Mouse (Mus musculus): ENCODE measurements around the gene Parp6. TPM values are rescaled to one million over a fixed set of nuclear protein-coding genes. Genes with fewer than 3 reads are reported as not detected.

The Parp6 gene
- polyA plus RNA-seq, 1 experiment: 40.1 TPM

GRCm38 (mm10) chr9:59638372-59638771, 21.3 kb downstream of the Parp6 start:
- no peaks in the 10 kb centered on the region for H3K4me1 ChIP-seq (ENCODE audit: control insufficient read depth, insufficient read depth, insufficient read length, low read length)
- H3K27ac ChIP-seq (replicated peaks; ENCODE audit: low read depth, low read length): no peak overlapping the region
- H3K4me3 ChIP-seq (ENCODE audit: insufficient read depth, low read depth, low read length): no peak overlapping the region

- Histone ChIP-seq H3K4me1 (ENCODE audit: control insufficient read depth, insufficient read depth, insufficient read length, low read length) (no peaks in the 10 kb centered on the region), H3K4me3 (ENCODE audit: insufficient read depth, low read depth, low read length) (no peak overlapping the region), H3K27ac (replicated peaks; ENCODE audit: low read depth, low read length) (no peak overlapping the region)
Measured at GRCm38 (mm10) chr9:59639936-59640335, 22.9 kb downstream of the Parp6 start.

- Histone ChIP-seq H3K4me1 (ENCODE audit: control insufficient read depth, insufficient read depth, insufficient read length, low read length) (no peaks in the 10 kb centered on the region), H3K4me3 (ENCODE audit: insufficient read depth, low read depth, low read length) (no peak overlapping the region), H3K27ac (replicated peaks; ENCODE audit: low read depth, low read length) (no peak overlapping the region)
Measured at GRCm38 (mm10) chr9:59641320-59641719, 24.2 kb downstream of the Parp6 start.

- Histone ChIP-seq H3K4me1 (ENCODE audit: control insufficient read depth, insufficient read depth, insufficient read length, low read length) (no peaks in the 10 kb centered on the region), H3K4me3 (ENCODE audit: insufficient read depth, low read depth, low read length) (no peak overlapping the region), H3K27ac (replicated peaks; ENCODE audit: low read depth, low read length) (no peak overlapping the region)
Measured at GRCm38 (mm10) chr9:59649911-59650310, 32.8 kb downstream of the Parp6 start.

GRCm38 (mm10) chr9:59653371-59653770, 36.3 kb downstream of the Parp6 start:
- no peak overlapping the region for H3K4me3 ChIP-seq (ENCODE audit: insufficient read depth, low read depth, low read length)
- 0 out of 2 replicates have a peak overlapping the region, but pooled peaks have one; percentile 18 for H3K27ac ChIP-seq (replicated peaks; ENCODE audit: low read depth, low read length)
- no peaks in the 10 kb centered on the region for H3K4me1 ChIP-seq (ENCODE audit: control insufficient read depth, insufficient read depth, insufficient read length, low read length)

- Histone ChIP-seq H3K4me3 (ENCODE audit: insufficient read depth, low read depth, low read length) (no peak overlapping the region), H3K27ac (replicated peaks; ENCODE audit: low read depth, low read length) (no peak overlapping the region), H3K4me1 (ENCODE audit: control insufficient read depth, insufficient read depth, insufficient read length, low read length) (no peaks in the 10 kb centered on the region; the same call in 1 of the 2 replicates)
Measured at GRCm38 (mm10) chr9:59654450-59654983, 37.4 kb downstream of the Parp6 start.

GRCm38 (mm10) chr9:59655958-59656634, 39.0 kb downstream of the Parp6 start, which contains the start of gene Pkm:
Gene Pkm, plus strand, starts transcription at chr9:59656368.
- H3K4me3 ChIP-seq (ENCODE audit: insufficient read depth, low read depth, low read length): peak within 1 kb of the TSS; percentile 95
- peak within 1 kb of the TSS; percentile 91 for H3K27ac ChIP-seq (replicated peaks; ENCODE audit: low read depth, low read length)
- peaks cover 11% of the 10 kb centered on the region for H3K4me1 ChIP-seq (ENCODE audit: control insufficient read depth, insufficient read depth, insufficient read length, low read length)

- Histone ChIP-seq H3K4me1 (ENCODE audit: control insufficient read depth, insufficient read depth, insufficient read length, low read length) (peaks cover 15% of the 10 kb centered on the region), H3K4me3 (ENCODE audit: insufficient read depth, low read depth, low read length) (peak overlapping the region; percentile 95), H3K27ac (replicated peaks; ENCODE audit: low read depth, low read length) (peak overlapping the region; percentile 91)
Measured at GRCm38 (mm10) chr9:59656635-59657617, 39.8 kb downstream of the Parp6 start.

GRCm38 (mm10) chr9:59658146-59658545, 41.1 kb downstream of the Parp6 start:
- Histone ChIP-seq H3K27ac (replicated peaks; ENCODE audit: low read depth, low read length) (peak overlapping the region; percentile 83), H3K4me3 (ENCODE audit: insufficient read depth, low read depth, low read length) (peak overlapping the region; percentile 95), H3K4me1 (ENCODE audit: control insufficient read depth, insufficient read depth, insufficient read length, low read length) (peaks cover 15% of the 10 kb centered on the region)

GRCm38 (mm10) chr9:59659036-59660026, 42.2 kb downstream of the Parp6 start:
- Histone ChIP-seq H3K27ac (replicated peaks; ENCODE audit: low read depth, low read length) (peak overlapping the region; percentile 79), H3K4me1 (ENCODE audit: control insufficient read depth, insufficient read depth, insufficient read length, low read length) (peaks cover 18% of the 10 kb centered on the region), H3K4me3 (ENCODE audit: insufficient read depth, low read depth, low read length) (peak overlapping the region; percentile 14; the same call in 1 of the 2 replicates)

- Histone ChIP-seq H3K4me1 (ENCODE audit: control insufficient read depth, insufficient read depth, insufficient read length, low read length) (peaks cover 21% of the 10 kb centered on the region), H3K4me3 (ENCODE audit: insufficient read depth, low read depth, low read length) (peak overlapping the region; percentile 25), H3K27ac (replicated peaks; ENCODE audit: low read depth, low read length) (peak overlapping the region; percentile 79)
Measured at GRCm38 (mm10) chr9:59660421-59660820, 43.3 kb downstream of the Parp6 start.

GRCm38 (mm10) chr9:59661298-59661975, 44.4 kb downstream of the Parp6 start:
- H3K4me1 ChIP-seq (ENCODE audit: control insufficient read depth, insufficient read depth, insufficient read length, low read length): peaks cover 21% of the 10 kb centered on the region
- H3K27ac ChIP-seq (replicated peaks; ENCODE audit: low read depth, low read length): peak overlapping the region; percentile 79
- H3K4me3 ChIP-seq (ENCODE audit: insufficient read depth, low read depth, low read length): peak overlapping the region; percentile 49

GRCm38 (mm10) chr9:59663226-59663625, 46.1 kb downstream of the Parp6 start:
- H3K27ac ChIP-seq (replicated peaks; ENCODE audit: low read depth, low read length): peak overlapping the region; percentile 93

GRCm38 (mm10) chr9:59663957-59664356, 46.9 kb downstream of the Parp6 start:
- H3K4me1 ChIP-seq (ENCODE audit: control insufficient read depth, insufficient read depth, insufficient read length, low read length): peaks cover 21% of the 10 kb centered on the region
- H3K4me3 ChIP-seq (ENCODE audit: insufficient read depth, low read depth, low read length): no peak overlapping the region
- H3K27ac ChIP-seq (replicated peaks; ENCODE audit: low read depth, low read length): peak overlapping the region; percentile 93

More at GRCm38 (mm10) chr9:59663226-59663625, 46.1 kb downstream of the Parp6 start:
- Histone ChIP-seq H3K4me1 (ENCODE audit: control insufficient read depth, insufficient read depth, insufficient read length, low read length) (peaks cover 21% of the 10 kb centered on the region), H3K4me3 (ENCODE audit: insufficient read depth, low read depth, low read length) (0 out of 2 replicates have a peak overlapping the region, but pooled peaks have one; percentile 17)

All from brown adipose tissue, adult 24 weeks (tissue).